Mouse (Mus musculus): ENCODE data around the gene Dram2. TPM values are rescaled to one million over a fixed set of nuclear protein-coding genes. Genes with fewer than 3 reads are reported as not detected.

Gene Dram2
- polyA plus RNA-seq (2014; fragmentation: Illumina TruSeq; extraction: RNeasy Lipid Tissue Mini Kit (QIAGEN cat#74804); ENCODE audit: low read depth, low replicate concordance) = 674 TPM

DNA sequence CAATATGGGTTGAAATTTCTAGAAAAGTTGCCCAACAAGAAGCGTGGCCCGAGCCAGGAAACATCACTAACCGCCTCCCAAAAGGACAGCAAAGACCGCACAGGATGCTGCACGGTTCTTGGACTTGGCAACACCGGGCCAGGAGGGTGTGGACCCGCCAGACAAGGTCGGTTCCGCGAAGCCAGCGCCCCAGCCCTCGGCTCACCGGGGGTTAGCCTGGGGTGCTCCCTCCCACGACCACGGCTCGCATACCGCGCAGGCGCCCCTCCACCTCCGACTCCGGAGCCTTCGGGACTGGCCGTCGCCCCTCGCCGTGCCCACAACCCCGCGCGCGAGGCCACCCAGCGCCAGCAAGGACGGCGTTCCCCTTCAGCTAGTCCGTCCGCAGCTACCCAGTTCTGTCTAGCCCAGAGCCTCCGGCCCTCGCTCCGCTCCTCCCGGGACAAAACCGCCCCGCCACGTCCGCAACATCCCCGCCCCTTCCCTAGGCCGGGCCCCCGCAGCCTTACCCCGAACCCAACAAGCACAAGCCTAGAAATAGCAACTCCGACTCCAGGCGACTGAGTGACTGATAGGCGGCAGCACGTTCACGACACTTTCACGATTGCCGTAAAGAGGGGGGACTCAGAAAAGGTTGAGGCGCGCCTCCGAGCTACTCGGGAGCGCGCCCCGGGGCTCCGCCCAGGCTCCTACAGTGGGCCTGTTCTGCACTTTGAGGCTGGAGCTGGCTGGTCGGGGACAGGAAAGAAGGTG is at the start of gene Dram2, which contains the start of gene Cept1:
Gene Dram2, plus strand, starts transcription at position 628 of the 753 bp plus-strand sequence.
Gene Cept1, minus strand, starts transcription at position 632 of the 753 bp plus-strand sequence.

Other genes starting within 250 kb of the Dram2 start
- not detected for gene Chil6, start 141.6 kb upstream of the Dram2 start, polyA plus RNA-seq (2014; fragmentation: Illumina TruSeq; extraction: RNeasy Lipid Tissue Mini Kit (QIAGEN cat#74804); ENCODE audit: low read depth, low replicate concordance)
- gene Dennd2d, start 65.4 kb upstream of the Dram2 start, polyA plus RNA-seq (2014; fragmentation: Illumina TruSeq; extraction: RNeasy Lipid Tissue Mini Kit (QIAGEN cat#74804); ENCODE audit: low read depth, low replicate concordance) = 12.2 TPM
- 169 TPM for gene Cept1, start within 50 bp of the Dram2 start, polyA plus RNA-seq (2014; fragmentation: Illumina TruSeq; extraction: RNeasy Lipid Tissue Mini Kit (QIAGEN cat#74804); ENCODE audit: low read depth, low replicate concordance)
- 69.2 TPM for gene Lrif1, start 137.2 kb downstream of the Dram2 start, polyA plus RNA-seq (2014; fragmentation: Illumina TruSeq; extraction: RNeasy Lipid Tissue Mini Kit (QIAGEN cat#74804); ENCODE audit: low read depth, low replicate concordance)
- gene Cd53, start 242.4 kb downstream of the Dram2 start, polyA plus RNA-seq (2014; fragmentation: Illumina TruSeq; extraction: RNeasy Lipid Tissue Mini Kit (QIAGEN cat#74804); ENCODE audit: low read depth, low replicate concordance) = 12.6 TPM